Mouse (Mus musculus) brain, embryonic 14.5 days (tissue): ENCODE measurements around the gene Nrm.
A peak's percentile ranks its signal among the peaks of the same experiment; 100 is the strongest.

Experiments
- CTCF ChIP-seq: fragments of 200-500 bp; IDR thresholded peaks from 2 replicates; pipeline ENCODE4 v1.5.1; 2012; ENCODE audit warnings: inconsistent platforms, mild to moderate bottlenecking, moderate library complexity, borderline replicate concordance; ENCODE audit not compliant: insufficient read depth, insufficient read length; ENCODE audit errors: extremely low read depth
- POLR2A ChIP-seq: fragments of 200-500 bp; IDR thresholded peaks from 2 replicates; pipeline ENCODE4 v1.6.1; 2012; ENCODE audit warnings: mild to moderate bottlenecking, inconsistent platforms, borderline replicate concordance; ENCODE audit not compliant: poor library complexity, insufficient read depth, insufficient read length, severe bottlenecking; ENCODE audit errors: extremely low read depth

DNA sequence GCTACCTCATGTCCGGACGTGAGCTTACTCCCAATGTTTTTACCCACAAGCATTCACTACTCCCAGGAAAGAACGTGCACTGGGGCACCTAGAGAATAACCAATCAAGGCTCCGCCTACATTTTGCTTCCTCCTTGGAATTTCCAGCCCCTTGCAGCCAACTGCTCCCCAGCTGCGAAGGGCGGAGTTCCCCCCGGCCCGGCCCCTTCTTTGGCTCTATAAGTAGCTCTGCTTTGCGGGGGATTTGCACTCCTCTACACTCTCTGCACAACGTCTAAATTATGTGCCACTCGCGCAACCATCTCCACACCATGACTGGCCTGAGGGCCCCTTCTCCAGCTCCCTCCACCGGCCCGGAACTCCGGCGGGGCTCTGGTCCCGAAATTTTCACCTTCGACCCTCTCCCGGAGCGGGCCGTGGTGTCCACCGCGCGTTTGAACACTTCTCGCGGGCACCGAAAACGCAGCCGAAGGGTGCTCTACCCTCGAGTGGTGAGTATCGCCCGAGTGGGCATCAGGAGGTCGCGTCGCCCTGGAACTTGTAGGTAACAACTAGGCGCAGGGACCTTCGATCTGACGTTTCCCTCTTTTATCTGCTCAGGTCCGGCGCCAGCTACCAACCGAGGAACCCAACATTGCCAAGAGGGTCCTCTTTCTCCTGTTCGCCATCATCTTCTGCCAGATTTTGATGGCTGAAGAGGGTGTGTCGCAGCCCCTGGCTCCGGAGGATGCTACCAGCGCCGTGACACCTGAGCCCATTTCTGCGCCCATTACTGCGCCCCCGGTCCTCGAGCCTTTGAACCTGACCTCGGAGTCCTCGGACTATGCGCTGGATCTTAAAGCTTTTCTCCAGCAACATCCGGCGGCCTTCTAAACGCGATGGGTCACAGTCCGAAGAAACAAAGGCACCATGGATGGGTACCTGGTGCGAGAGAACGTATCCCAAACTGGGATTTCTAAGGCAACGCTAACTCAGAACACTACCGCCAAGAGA lies 39.4 kb upstream of the Nrm start, which contains the start of gene Ier3:
- no peak for TF ChIP-seq CTCF
- peak; percentile 41; the same call in 1 of the 2 replicates for TF ChIP-seq POLR2A
